Mouse (Mus musculus) midbrain, embryonic 15.5 days (tissue): ENCODE measurements around the gene Cdkn2aip. TPM values are rescaled to one million over a fixed set of nuclear protein-coding genes. Genes with fewer than 3 reads are reported as not detected.

Experiments
- ATAC-seq: fragments of 200-750 bp; cut with Nextera tagmentation; replicated peaks from 2 replicates; pipeline ENCODE4 v1.8.0; 2017; ENCODE audit warnings: moderate TSS enrichment
- H3K27ac ChIP-seq: fragments of 300-500 bp; sonication (generic); 2 replicates; pipeline ENCODE4 v1.5.1; 2015; ENCODE audit warnings: mild to moderate bottlenecking, inconsistent platforms
- H3K27me3 ChIP-seq: fragments of 300-500 bp; sonication (generic); replicated peaks from 2 replicates; pipeline ENCODE4 v1.6.1; 2015; ENCODE audit warnings: inconsistent platforms
- H3K36me3 ChIP-seq: fragments of 300-500 bp; sonication (generic); replicated peaks from 2 replicates; pipeline ENCODE4 v1.6.1; 2015; ENCODE audit warnings: inconsistent platforms
- H3K4me1 ChIP-seq: fragments of 300-500 bp; sonication (generic); 2 replicates; pipeline ENCODE4 v1.6.1; 2015; ENCODE audit warnings: inconsistent platforms
- H3K4me2 ChIP-seq: fragments of 300-500 bp; sonication (generic); 2 replicates; pipeline ENCODE4 v1.6.1; 2015; ENCODE audit warnings: inconsistent platforms, mild to moderate bottlenecking, moderate library complexity
- H3K4me3 ChIP-seq: fragments of 300-500 bp; sonication (generic); 2 replicates; pipeline ENCODE4 v1.5.1; 2015; ENCODE audit warnings: mild to moderate bottlenecking, inconsistent platforms
- H3K9ac ChIP-seq: fragments of 300-500 bp; sonication (generic); 2 replicates; pipeline ENCODE4 v1.6.1; 2015; ENCODE audit warnings: mild to moderate bottlenecking, inconsistent platforms
- H3K9me3 ChIP-seq: fragments of 300-500 bp; sonication (generic); 2 replicates; pipeline ENCODE4 v1.6.1; 2016; ENCODE audit warnings: inconsistent platforms
- WGBS: fragments of 180-500 bp; shearing (Covaris S2); methylation state at CpG from one replicate; pipeline ENCODE4 v1.1.7; 2015; ENCODE audit warnings: mixed read lengths; 5-methylcytosine and 5-hydroxymethylcytosine counted together
- polyA plus RNA-seq: library from polyadenylated mRNA; unstranded; fragments of >200 nt; fragmentation: Nextera tagmentation; extraction: Ambion mirVana; gene quantifications from 2 replicates; pipeline ENCODE4 v1.2.1, GENCODE M21; 2015

Gene Cdkn2aip
- polyA plus RNA-seq, 1 experiment from 2014 or later, result 35.1 TPM

GRCm38 (mm10) chr8:47691831-47692230, 21.9 kb downstream of the Cdkn2aip start:
- WGBS, result 72% methylated on average over 10 of the region's 10 CpGs
- no peaks in the 10 kb centered on the region for H3K36me3 ChIP-seq
- 0 out of 2 replicates have a peak, but pooled peaks have one; percentile 20 for ATAC-seq
- H3K9me3 ChIP-seq, result no peaks in the 10 kb centered on the region
- H3K4me3 ChIP-seq, result no peak overlapping the region
- H3K4me2 ChIP-seq, result no peak overlapping the region
- no peaks in the 10 kb centered on the region for H3K27me3 ChIP-seq
- no peak overlapping the region for H3K9ac ChIP-seq
- H3K4me1 ChIP-seq, result peaks cover 6% of the 10 kb centered on the region
- H3K27ac ChIP-seq, result no peak overlapping the region

DNA sequence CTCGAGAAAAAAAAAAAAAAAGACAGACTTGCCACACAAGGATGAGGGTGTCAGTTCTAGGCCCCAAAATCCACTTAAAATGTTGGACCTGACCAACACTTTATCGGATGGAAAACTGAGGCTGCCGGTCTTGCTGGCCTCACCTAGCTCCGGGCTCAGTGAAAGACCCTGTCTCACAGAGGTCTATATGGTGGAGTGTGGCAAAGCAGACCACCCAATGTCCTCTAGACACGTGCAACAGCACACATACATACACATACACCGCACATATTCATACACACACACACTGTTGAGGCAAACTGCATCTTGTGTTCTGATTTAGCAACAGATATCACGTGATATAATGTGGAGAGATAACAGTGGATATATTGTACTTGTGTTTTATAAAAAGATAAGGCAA, 22.4 kb downstream of the Cdkn2aip start:
- 28% methylated on average over 7 of the region's 7 CpGs for WGBS
- Histone ChIP-seq H3K9me3 (no peaks in the 10 kb centered on the region), H3K36me3 (no peaks in the 10 kb centered on the region), H3K4me2 (peak overlapping the region; percentile 43; the same call in 1 of the 2 replicates), H3K27ac (no peak overlapping the region), H3K4me1 (peaks cover 6% of the 10 kb centered on the region), H3K9ac (no peak overlapping the region), H3K4me3 (no peak overlapping the region), H3K27me3 (no peaks in the 10 kb centered on the region)
- ATAC-seq, result no peak

GRCm38 (mm10) chr8:47690674-47691078, 23.1 kb downstream of the Cdkn2aip start:
- no peak overlapping the region for H3K9ac ChIP-seq
- peak overlapping the region; percentile 43 for H3K4me2 ChIP-seq
- H3K9me3 ChIP-seq, result no peaks in the 10 kb centered on the region
- under 1% methylated on average over 16 of the region's 16 CpGs for WGBS
- H3K4me3 ChIP-seq, result peak overlapping the region; percentile 16
- H3K27me3 ChIP-seq, result no peaks in the 10 kb centered on the region
- no peak for ATAC-seq
- H3K4me1 ChIP-seq, result peaks cover 6% of the 10 kb centered on the region
- H3K36me3 ChIP-seq, result no peaks in the 10 kb centered on the region
- H3K27ac ChIP-seq, result no peak overlapping the region

GRCm38 (mm10) chr8:47689704-47690326, 23.9 kb downstream of the Cdkn2aip start:
- no peaks in the 10 kb centered on the region for H3K27me3 ChIP-seq

GRCm38 (mm10) chr8:47684441-47684840, 29.3 kb downstream of the Cdkn2aip start:
- ATAC-seq, result no peak
- H3K4me1 ChIP-seq, result no peaks in the 10 kb centered on the region
- H3K27ac ChIP-seq, result no peak overlapping the region
- no peaks in the 10 kb centered on the region for H3K9me3 ChIP-seq
- 89% methylated on average over 5 of the region's 5 CpGs for WGBS
- no peaks in the 10 kb centered on the region for H3K27me3 ChIP-seq
- H3K4me2 ChIP-seq, result no peak overlapping the region
- H3K9ac ChIP-seq, result no peak overlapping the region
- no peak overlapping the region for H3K4me3 ChIP-seq
- H3K36me3 ChIP-seq, result no peaks in the 10 kb centered on the region

More at GRCm38 (mm10) chr8:47689704-47690326, 23.9 kb downstream of the Cdkn2aip start:
- Histone ChIP-seq H3K4me3 (no peak overlapping the region), H3K9me3 (no peaks in the 10 kb centered on the region), H3K27ac (no peak overlapping the region), H3K4me2 (no peak overlapping the region), H3K4me1 (peaks cover 6% of the 10 kb centered on the region), H3K9ac (no peak overlapping the region), H3K36me3 (no peaks in the 10 kb centered on the region)
- ATAC-seq, result no peak
- 56% methylated on average over 12 of the region's 12 CpGs for WGBS

DNA sequence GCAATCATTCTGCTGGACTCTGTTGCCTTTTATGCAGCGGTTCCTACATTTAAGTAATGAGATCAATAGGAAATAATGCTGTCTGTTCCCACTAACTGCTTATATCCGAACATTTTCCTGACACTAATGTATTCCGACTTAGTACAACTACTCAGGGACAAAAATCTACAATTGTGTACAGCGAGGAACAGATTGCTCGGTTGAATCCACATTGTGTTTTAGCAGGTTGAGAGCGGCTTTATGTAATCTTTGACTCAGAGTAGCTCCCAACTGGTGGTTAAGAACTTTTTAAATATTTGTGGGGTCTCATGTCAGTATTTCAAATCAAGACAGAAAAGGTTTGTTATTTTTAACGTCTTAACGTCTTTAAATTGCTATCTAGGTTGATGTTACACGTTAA, 29.7 kb downstream of the Cdkn2aip start:
- Histone ChIP-seq H3K4me3 (no peak overlapping the region), H3K27me3 (no peaks in the 10 kb centered on the region), H3K4me1 (no peaks in the 10 kb centered on the region), H3K9ac (no peak overlapping the region), H3K36me3 (no peaks in the 10 kb centered on the region), H3K27ac (no peak overlapping the region), H3K9me3 (no peaks in the 10 kb centered on the region), H3K4me2 (no peak overlapping the region)
- ATAC-seq, result no peak
- 89% methylated on average over 9 of the region's 9 CpGs for WGBS

DNA sequence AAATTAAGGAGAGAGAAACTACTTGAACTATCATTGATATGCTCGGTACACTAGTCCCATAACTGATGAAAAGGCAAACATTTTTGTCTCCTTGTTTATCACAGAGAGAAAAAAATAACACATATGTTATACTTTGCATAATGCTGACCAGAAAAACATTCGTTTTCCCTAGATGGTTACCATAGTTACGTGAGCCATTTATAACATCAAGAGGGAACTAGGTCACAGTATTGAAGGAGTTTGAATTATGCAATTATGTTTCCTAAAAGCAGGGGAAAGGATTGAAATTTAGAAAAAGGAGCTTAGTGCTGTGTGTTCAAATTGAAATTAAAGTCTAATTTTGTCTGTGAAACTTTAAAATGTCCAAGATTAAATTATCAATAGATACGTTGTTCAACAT, 33.4 kb downstream of the Cdkn2aip start:
- 80% methylated on average over 4 of the region's 4 CpGs for WGBS
- Histone ChIP-seq H3K27ac (no peak overlapping the region), H3K4me2 (no peak overlapping the region), H3K4me3 (no peak overlapping the region), H3K4me1 (peaks cover 11% of the 10 kb centered on the region), H3K36me3 (no peaks in the 10 kb centered on the region), H3K9me3 (no peaks in the 10 kb centered on the region), H3K9ac (no peak overlapping the region), H3K27me3 (no peaks in the 10 kb centered on the region)
- no peak for ATAC-seq

DNA sequence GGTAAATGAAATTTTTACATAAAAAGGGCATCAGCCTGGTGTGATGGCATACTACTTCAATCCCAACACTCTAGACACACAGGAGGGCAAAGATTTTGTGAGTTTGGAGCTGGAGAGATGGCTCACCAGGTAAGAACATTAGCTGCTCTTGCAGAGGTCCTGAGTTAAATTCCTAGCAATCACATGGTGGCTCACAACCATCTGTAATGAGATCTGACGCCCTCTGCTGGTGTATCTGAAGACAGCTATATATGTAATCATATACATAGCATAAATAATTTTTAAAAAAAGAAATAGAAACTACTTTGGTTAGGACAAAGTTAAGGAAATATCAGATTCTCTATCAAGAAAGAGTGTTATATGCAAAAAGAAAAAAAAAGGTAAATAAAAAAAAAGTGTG, 34.1 kb downstream of the Cdkn2aip start:
- H3K4me2 ChIP-seq, result no peak overlapping the region
- no peaks in the 10 kb centered on the region for H3K9me3 ChIP-seq
- H3K27me3 ChIP-seq, result no peaks in the 10 kb centered on the region
- H3K4me1 ChIP-seq, result peaks cover 11% of the 10 kb centered on the region
- no peak for ATAC-seq
- H3K27ac ChIP-seq, result no peak overlapping the region
- WGBS, result 80% methylated on average over 1 of the region's 1 CpGs
- no peak overlapping the region for H3K9ac ChIP-seq
- H3K4me3 ChIP-seq, result no peak overlapping the region
- H3K36me3 ChIP-seq, result no peaks in the 10 kb centered on the region

DNA sequence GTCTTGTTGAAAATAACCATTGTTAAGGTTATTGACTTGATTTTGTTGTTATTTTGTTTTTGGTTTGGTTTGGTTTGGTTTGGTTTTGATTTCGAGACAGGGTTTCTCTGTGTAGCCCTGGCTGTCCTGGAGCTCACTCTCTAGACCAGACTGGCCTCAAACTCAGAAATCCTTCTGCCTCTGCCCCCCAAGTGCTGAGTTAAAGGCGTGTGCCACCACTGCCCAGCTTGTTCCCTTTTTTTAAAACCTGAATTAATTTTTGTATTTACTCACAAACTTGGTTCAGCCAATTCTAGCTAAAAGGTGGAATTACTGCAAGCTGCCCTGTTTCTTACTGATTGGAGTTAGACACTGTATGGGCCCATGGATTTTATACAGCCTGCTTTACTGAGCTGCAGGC, 37.1 kb downstream of the Cdkn2aip start:
- Histone ChIP-seq H3K9me3 (no peaks in the 10 kb centered on the region), H3K27me3 (no peaks in the 10 kb centered on the region), H3K4me1 (peaks cover 13% of the 10 kb centered on the region), H3K36me3 (no peaks in the 10 kb centered on the region), H3K9ac (no peak overlapping the region), H3K27ac (no peak overlapping the region), H3K4me3 (peak overlapping the region; percentile 94; the same call in 1 of the 2 replicates), H3K4me2 (peak overlapping the region; percentile 80)
- no peak for ATAC-seq
- 43% methylated on average over 2 of the region's 2 CpGs for whole genome bisulfite sequencing

DNA sequence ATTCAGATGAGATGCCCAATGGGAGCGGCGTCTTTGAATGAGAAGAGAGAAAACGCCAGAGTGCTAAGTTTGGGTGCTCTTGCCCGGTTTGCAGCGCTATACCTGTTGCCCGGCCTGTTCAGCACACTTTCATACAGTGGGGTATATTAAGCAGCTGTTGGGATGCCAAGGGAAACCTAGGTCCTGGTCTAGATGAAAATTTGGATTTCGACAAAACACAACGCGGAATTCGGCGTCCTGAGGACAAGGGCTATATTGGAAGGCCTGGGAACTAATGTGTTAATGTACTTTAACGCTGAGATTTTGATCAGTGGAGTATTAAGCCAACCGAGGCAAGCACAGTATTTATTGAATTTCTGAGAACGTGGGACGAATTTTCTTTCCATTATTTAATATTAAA, 37.5 kb downstream of the Cdkn2aip start:
- Histone ChIP-seq H3K9me3 (no peaks in the 10 kb centered on the region), H3K4me2 (peak overlapping the region; percentile 80), H3K27me3 (no peaks in the 10 kb centered on the region), H3K36me3 (no peaks in the 10 kb centered on the region), H3K4me1 (peaks cover 13% of the 10 kb centered on the region), H3K27ac (peak overlapping the region; percentile 94), H3K9ac (peak overlapping the region; percentile 74; the same call in 1 of the 2 replicates), H3K4me3 (peak overlapping the region; percentile 94)
- under 1% methylated on average over 15 of the region's 15 CpGs for WGBS
- no peak for ATAC-seq

DNA sequence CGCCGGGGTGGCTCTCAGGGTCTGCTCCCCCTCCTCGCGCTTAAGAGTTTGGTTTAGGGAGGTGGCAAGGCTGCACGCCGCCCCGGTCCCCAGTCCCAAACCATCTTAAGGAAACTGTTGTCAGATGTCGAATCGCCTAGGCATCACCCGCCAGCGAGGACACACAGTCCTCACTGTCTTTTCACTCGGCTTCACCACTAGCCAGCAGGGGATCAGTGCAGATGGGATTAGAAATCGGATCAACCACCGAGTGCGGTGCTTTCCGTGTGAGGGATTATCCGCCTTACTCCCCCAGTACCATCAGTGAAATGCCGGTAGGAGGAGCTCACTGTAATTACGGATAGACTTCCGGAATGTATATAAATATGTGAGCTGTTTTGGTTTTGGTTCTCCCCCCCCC, 37.9 kb downstream of the Cdkn2aip start:
- peak overlapping the region; percentile 80 for H3K4me2 ChIP-seq
- no peaks in the 10 kb centered on the region for H3K27me3 ChIP-seq
- ATAC-seq, result peak; percentile 19
- H3K4me1 ChIP-seq, result peaks cover 13% of the 10 kb centered on the region
- peak overlapping the region; percentile 94 for H3K27ac ChIP-seq
- H3K36me3 ChIP-seq, result no peaks in the 10 kb centered on the region
- WGBS, result under 1% methylated on average over 20 of the region's 20 CpGs
- H3K9me3 ChIP-seq, result no peaks in the 10 kb centered on the region
- peak overlapping the region; percentile 94 for H3K4me3 ChIP-seq
- peak overlapping the region; percentile 74 for H3K9ac ChIP-seq

GRCm38 (mm10) chr8:47674777-47675710, 38.7 kb downstream of the Cdkn2aip start, which contains the start of gene Ing2:
Ing2 (minus strand) TSS chr8:47675556.
- peak within 1 kb of the TSS; percentile 94 for H3K4me3 ChIP-seq
- H3K4me2 ChIP-seq, result peak within 1 kb of the TSS; percentile 80
- H3K36me3 ChIP-seq, result no peaks in the 10 kb centered on the region
- peak within 1 kb of the TSS; percentile 79 for H3K9ac ChIP-seq
- H3K27me3 ChIP-seq, result no peaks in the 10 kb centered on the region
- no peaks in the 10 kb centered on the region for H3K9me3 ChIP-seq
- H3K27ac ChIP-seq, result peak within 1 kb of the TSS; percentile 94
- WGBS, result under 1% methylated on average over 104 of the region's 106 CpGs
- peak; percentile 93 for ATAC-seq
- peaks cover 13% of the 10 kb centered on the region for H3K4me1 ChIP-seq
